Mouse (Mus musculus) forebrain, embryonic 16.5 days (tissue): ENCODE measurements at regions not wholly inside any gene's neighbourhood (a gene's known extent, or its start where the extent isn't known, plus 50 kb on each side); places are given as distances from the start of the nearest gene placed in this dataset.

Source experiments
- ATAC-seq: fragments of 200-750 bp; cut with Nextera tagmentation; 2 replicates; pipeline ENCODE4 v1.8.0; 2017; ENCODE audit warnings: mild to moderate bottlenecking, moderate library complexity
- H3K27ac ChIP-seq: fragments of 300-500 bp; sonication (generic); 2 replicates; pipeline ENCODE4 v1.5.1; 2014; ENCODE audit warnings: low read length, control low read depth
- H3K27me3 ChIP-seq: fragments of 300-500 bp; sonication (generic); replicated peaks from 2 replicates; pipeline ENCODE4 v1.6.1; 2014; ENCODE audit warnings: low read length; ENCODE audit not compliant: control insufficient read depth, insufficient read depth
- H3K36me3 ChIP-seq: fragments of 300-500 bp; sonication (generic); 2 replicates; pipeline ENCODE4 v1.6.1; 2014; ENCODE audit not compliant: control insufficient read depth, insufficient read depth
- H3K4me1 ChIP-seq: fragments of 300-500 bp; sonication (generic); replicated peaks from 2 replicates; pipeline ENCODE4 v1.6.1; 2014; ENCODE audit warnings: low read length; ENCODE audit not compliant: control insufficient read depth, insufficient read depth
- H3K4me2 ChIP-seq: fragments of 300-500 bp; sonication (generic); 2 replicates; pipeline ENCODE4 v1.6.1; 2014; ENCODE audit warnings: mild to moderate bottlenecking, low read length, control low read depth
- H3K4me3 ChIP-seq: fragments of 300-500 bp; sonication (generic); replicated peaks from 2 replicates; pipeline ENCODE4 v1.5.1; 2014; ENCODE audit warnings: mild to moderate bottlenecking, low read length, control low read depth
- H3K9ac ChIP-seq: fragments of 300-500 bp; sonication (generic); replicated peaks from 2 replicates; pipeline ENCODE4 v1.6.1; 2014; ENCODE audit warnings: low read depth, low read length, control low read depth
- H3K9me3 ChIP-seq: fragments of 300-500 bp; sonication (generic); 2 replicates; pipeline ENCODE4 v1.6.1; 2016; ENCODE audit warnings: low read length; ENCODE audit not compliant: control insufficient read depth
- WGBS: fragments of 180-500 bp; shearing (Covaris S2); extraction: QIAGEN DNeasy Blood & Tissue Kit; methylation state at CpG from one replicate; pipeline ENCODE4 v1.1.7; 2014; 5-methylcytosine and 5-hydroxymethylcytosine counted together

- no peak for ATAC-seq
- no peak overlapping the region for H3K27ac ChIP-seq
Observed at GRCm38 (mm10) chr1:124517543-124518171, 472.3 kb upstream of the Dpp10 start.

GRCm38 (mm10) chr1:124510492-124510891 is 465.1 kb upstream of the Dpp10 start:
- Histone ChIP-seq H3K4me1 (no peaks in the 10 kb centered on the region), H3K4me3 (no peak overlapping the region), H3K9ac (no peak overlapping the region), H3K27ac (no peak overlapping the region), H3K9me3 (no peaks in the 10 kb centered on the region), H3K27me3 (no peaks in the 10 kb centered on the region), H3K4me2 (no peak overlapping the region), H3K36me3 (no peaks in the 10 kb centered on the region)
- 94% methylated on average over 7 of the region's 7 CpGs for WGBS
- ATAC-seq, result no peak

More at GRCm38 (mm10) chr1:124517543-124518171, 472.3 kb upstream of the Dpp10 start:
- Histone ChIP-seq H3K36me3 (no peaks in the 10 kb centered on the region), H3K27me3 (no peaks in the 10 kb centered on the region), H3K9me3 (no peaks in the 10 kb centered on the region), H3K4me3 (no peak overlapping the region), H3K9ac (no peak overlapping the region), H3K4me2 (no peak overlapping the region), H3K4me1 (no peaks in the 10 kb centered on the region)
- 45% methylated on average over 3 of the region's 3 CpGs for WGBS

GRCm38 (mm10) chr1:124488456-124488855 is 443.1 kb upstream of the Dpp10 start:
- H3K27me3 ChIP-seq, result no peaks in the 10 kb centered on the region
- H3K9me3 ChIP-seq, result no peaks in the 10 kb centered on the region
- no peak overlapping the region for H3K4me3 ChIP-seq
- H3K4me2 ChIP-seq, result no peak overlapping the region
- no peak overlapping the region for H3K27ac ChIP-seq
- ATAC-seq, result no peak
- no peaks in the 10 kb centered on the region for H3K4me1 ChIP-seq
- H3K36me3 ChIP-seq, result no peaks in the 10 kb centered on the region
- no peak overlapping the region for H3K9ac ChIP-seq

- Histone ChIP-seq H3K36me3 (no peaks in the 10 kb centered on the region), H3K4me3 (no peak overlapping the region), H3K27ac (no peak overlapping the region), H3K4me1 (no peaks in the 10 kb centered on the region), H3K9me3 (no peaks in the 10 kb centered on the region), H3K9ac (no peak overlapping the region), H3K27me3 (no peaks in the 10 kb centered on the region), H3K4me2 (no peak overlapping the region)
- no peak for ATAC-seq
Observed at GRCm38 (mm10) chr1:124487965-124488364, 442.6 kb upstream of the Dpp10 start.

GRCm38 (mm10) chr1:124450128-124450527 is 404.8 kb upstream of the Dpp10 start:
- Histone ChIP-seq H3K9ac (no peak overlapping the region), H3K27me3 (no peaks in the 10 kb centered on the region), H3K4me2 (no peak overlapping the region), H3K4me3 (no peak overlapping the region), H3K27ac (no peak overlapping the region), H3K4me1 (no peaks in the 10 kb centered on the region), H3K36me3 (no peaks in the 10 kb centered on the region), H3K9me3 (no peaks in the 10 kb centered on the region)
- no peak for ATAC-seq
- 37% methylated on average over 1 of the region's 1 CpGs for WGBS

GRCm38 (mm10) chr1:124439526-124439925 is 394.2 kb upstream of the Dpp10 start:
- Histone ChIP-seq H3K9ac (no peak overlapping the region), H3K27me3 (no peaks in the 10 kb centered on the region), H3K9me3 (no peaks in the 10 kb centered on the region), H3K36me3 (no peaks in the 10 kb centered on the region), H3K4me1 (no peaks in the 10 kb centered on the region), H3K27ac (no peak overlapping the region), H3K4me2 (no peak overlapping the region), H3K4me3 (no peak overlapping the region)
- WGBS, result 93% methylated on average over 1 of the region's 1 CpGs
- ATAC-seq, result no peak

GRCm38 (mm10) chr1:124435850-124436249 is 390.5 kb upstream of the Dpp10 start:
- H3K4me2 ChIP-seq, result no peak overlapping the region
- no peaks in the 10 kb centered on the region for H3K36me3 ChIP-seq
- H3K4me1 ChIP-seq, result no peaks in the 10 kb centered on the region
- H3K27me3 ChIP-seq, result no peaks in the 10 kb centered on the region
- ATAC-seq, result no peak
- H3K27ac ChIP-seq, result no peak overlapping the region
- no peak overlapping the region for H3K4me3 ChIP-seq
- H3K9me3 ChIP-seq, result no peaks in the 10 kb centered on the region
- H3K9ac ChIP-seq, result no peak overlapping the region

GRCm38 (mm10) chr1:124429583-124429982 is 384.2 kb upstream of the Dpp10 start:
- Histone ChIP-seq H3K27ac (no peak overlapping the region), H3K9me3 (no peaks in the 10 kb centered on the region), H3K4me2 (no peak overlapping the region), H3K36me3 (no peaks in the 10 kb centered on the region), H3K9ac (no peak overlapping the region), H3K27me3 (no peaks in the 10 kb centered on the region), H3K4me1 (no peaks in the 10 kb centered on the region), H3K4me3 (no peak overlapping the region)
- ATAC-seq, result peak; percentile 54
- 73% methylated on average over 4 of the region's 4 CpGs for WGBS

- Histone ChIP-seq H3K9me3 (no peaks in the 10 kb centered on the region), H3K36me3 (no peaks in the 10 kb centered on the region), H3K4me1 (no peaks in the 10 kb centered on the region), H3K27me3 (no peaks in the 10 kb centered on the region), H3K4me3 (no peak overlapping the region), H3K9ac (no peak overlapping the region), H3K4me2 (no peak overlapping the region), H3K27ac (no peak overlapping the region)
- no peak for ATAC-seq
- WGBS, result 81% methylated on average over 4 of the region's 4 CpGs
Observed at GRCm38 (mm10) chr1:124416762-124417161, 371.4 kb upstream of the Dpp10 start.

GRCm38 (mm10) chr1:124410236-124410635 is 364.9 kb upstream of the Dpp10 start:
- H3K36me3 ChIP-seq, result no peaks in the 10 kb centered on the region
- no peaks in the 10 kb centered on the region for H3K27me3 ChIP-seq
- no peaks in the 10 kb centered on the region for H3K4me1 ChIP-seq
- H3K4me2 ChIP-seq, result no peak overlapping the region
- H3K9me3 ChIP-seq, result no peaks in the 10 kb centered on the region
- no peak overlapping the region for H3K4me3 ChIP-seq
- no peak overlapping the region for H3K9ac ChIP-seq
- H3K27ac ChIP-seq, result no peak overlapping the region
- 33% methylated on average over 2 of the region's 2 CpGs for WGBS
- ATAC-seq, result no peak
